Mouse (Mus musculus): ENCODE measurements around the gene Tmem204.

Gene Tmem204

DNA sequence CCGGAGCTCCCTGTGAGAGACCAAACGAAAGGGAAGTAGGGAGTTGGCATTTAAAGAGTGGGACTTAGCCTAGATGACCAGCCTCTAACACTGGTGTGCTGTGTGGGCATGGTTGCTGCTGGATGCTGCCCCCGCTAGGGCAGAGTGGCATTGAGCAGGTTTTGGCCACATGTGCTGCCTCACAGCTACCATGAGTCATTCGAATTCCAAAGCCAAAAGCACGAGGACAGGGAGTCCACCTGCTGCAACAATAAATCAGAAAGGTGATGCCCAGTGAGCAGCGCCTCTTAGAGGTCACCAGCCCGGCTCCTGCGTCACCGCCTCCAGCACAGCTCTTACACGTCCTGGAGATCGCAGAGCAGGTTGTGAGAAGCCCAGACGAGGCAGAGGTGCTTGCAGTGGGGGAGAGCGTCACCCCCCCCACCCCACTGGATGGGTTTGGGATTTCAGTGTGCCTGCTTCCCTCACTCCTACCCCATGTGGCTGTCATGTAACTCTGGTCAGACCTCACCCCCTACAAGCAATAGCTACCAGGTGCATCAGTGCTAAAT lies 1.5 kb upstream of the Tmem204 start:
- in situ Hi-C loops (cut with MboI, MseI), result no loop called here

DNA sequence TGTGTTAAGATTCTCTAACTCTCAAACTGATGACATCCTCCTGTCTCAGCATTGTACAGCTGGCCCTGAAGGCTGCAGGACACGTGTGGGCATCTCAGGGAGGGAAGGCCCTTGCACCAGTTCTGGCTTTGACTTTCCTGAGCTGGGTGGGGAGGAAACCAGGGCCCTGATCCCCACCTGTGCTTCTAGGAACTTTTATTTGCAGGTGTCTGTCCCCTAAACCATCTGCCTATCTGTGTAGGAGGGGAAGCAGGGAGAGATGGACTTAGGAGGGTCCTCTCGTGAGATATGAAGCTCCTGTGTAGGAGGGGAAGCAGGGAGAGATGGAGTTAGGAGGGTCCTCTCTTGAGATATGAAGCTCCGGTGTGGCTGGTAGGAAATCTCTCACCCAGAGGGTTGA lies 504 bp downstream of the Tmem204 start:
- in situ Hi-C loops (cut with MboI, MseI), result no loop called here

DNA sequence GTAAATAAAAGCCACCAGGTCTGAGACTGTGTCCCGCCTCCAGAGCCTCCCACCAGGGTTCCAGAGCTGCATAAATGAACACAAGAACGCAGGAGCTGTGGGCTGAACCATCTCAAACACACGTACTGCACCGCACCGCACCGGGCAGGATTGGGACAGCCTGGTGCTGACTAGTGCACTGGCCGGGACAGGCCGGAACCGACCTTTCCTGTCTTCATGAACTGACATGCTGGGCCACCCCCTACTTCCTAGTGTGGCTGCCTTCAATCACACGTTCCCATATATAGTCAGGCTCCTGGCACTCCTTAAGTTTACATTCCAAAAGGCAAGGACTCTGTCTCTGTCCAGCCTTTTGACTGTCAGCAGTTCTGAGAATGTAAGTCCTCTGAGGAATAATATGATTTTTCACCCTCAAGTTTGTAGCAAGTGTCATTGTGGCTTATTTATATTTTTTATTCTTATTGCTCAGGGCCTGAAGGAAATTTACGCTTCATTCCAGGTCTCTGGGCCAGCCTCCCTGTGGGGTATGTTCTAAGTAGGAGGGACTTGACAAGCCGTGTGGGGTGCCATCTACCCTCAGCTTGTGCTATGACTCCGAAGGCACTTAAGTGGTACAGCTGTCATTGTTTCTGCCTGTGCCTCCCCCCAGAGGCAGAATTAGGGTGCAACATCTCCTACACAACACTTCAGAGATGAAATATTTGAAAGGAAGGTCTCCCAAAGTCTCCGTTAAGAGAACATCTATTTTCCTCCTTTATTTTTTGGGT lies 1.1 kb downstream of the Tmem204 start:
- in situ Hi-C loops (cut with MboI, MseI), result no loop called here

DNA sequence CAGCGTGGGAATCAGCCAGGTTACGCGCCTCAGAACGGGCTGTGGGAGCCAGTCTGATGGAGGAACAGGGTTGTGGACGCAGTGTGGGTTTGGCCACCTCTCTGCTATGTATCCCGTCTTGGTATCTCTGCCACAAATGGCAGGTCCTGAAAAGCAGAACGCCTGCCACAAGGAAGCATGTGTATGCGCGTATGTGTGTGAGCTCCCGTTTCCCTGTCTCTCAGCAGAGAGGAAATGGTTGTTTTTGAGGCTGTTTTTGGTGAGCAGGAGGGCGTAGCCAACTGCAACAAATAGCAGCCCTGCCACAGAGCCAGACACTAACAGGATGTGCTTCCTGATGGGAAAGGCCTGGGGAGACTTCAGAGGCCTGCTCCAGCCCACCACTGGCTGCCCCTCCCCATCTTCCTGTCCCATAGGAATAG lies 2.4 kb downstream of the Tmem204 start:
- in situ Hi-C loops (cut with MboI, MseI), result no loop called here

DNA sequence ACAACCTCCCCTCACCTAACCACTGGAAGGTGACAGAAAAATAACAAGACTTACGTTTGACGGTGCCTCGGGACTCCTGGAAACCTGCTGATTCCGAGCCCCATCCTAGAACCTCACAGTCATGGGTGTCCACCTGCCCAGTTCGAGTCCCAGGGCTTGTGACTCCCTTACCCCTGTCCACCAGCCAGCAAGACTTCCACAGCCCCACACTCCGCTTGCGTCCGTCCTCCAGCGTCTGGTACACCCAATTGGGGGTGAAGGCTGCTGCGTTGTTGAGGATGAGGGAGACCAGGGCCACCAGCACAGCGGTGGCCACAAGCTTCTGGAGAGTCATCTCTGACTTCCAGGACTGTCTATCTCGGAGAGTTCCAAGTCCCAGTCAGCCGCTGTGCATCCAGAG lies 3.2 kb downstream of the Tmem204 start:
- in situ Hi-C loops (cut with MboI, MseI), result no loop called here

DNA sequence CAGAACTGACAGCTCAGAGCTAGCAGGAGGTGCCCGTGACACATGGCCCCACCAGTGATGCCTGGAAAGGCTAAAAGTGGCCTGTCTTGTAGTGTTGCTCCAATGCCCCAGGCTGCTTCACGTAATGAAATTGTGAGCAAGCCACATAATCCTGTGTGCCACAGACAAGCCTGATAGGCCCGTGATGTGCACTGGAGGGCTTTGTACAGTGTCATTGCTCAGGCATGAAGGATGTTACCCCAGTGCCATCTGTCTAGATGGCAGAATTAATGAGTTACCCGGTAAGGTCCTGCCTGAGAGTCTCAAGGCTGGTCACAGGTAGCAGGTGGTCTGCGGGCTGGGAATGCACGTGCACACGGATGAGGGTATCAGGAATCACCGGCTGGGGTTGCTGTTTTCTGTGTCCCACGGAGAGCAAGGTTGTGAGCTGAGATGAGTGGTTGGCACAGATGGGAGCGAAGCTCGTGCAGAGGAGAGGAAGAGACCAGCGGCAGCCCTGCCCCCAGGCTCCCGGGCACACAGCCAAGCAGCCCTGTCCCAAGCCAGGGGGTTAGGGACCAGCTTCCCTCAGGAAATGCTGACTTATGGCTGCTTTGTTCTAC lies 5.5 kb downstream of the Tmem204 start:
- in situ Hi-C loops (cut with MboI, MseI), result loop anchor here (10.0 kb wide), 1 partner anchor 347 kb away; no protein-coding TSS in a partner anchor

DNA sequence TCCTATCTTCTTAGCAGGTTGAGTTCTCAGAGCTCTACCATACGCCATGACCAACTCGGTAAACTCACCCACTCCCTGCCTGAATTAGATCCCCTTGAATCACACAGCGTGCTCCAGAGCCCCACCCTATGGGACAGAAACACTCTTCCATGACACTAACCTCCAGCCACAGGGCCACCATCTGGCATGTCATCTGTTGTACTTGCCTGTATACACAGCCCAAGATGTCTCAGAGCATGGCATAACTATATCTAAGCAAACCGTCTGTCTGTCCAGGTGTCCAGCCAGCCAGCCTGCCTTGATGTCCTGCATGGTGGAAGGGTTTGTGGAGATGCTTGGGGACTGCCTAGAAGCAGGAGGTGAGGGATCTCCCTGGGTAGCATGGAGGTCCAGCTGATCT lies 6.5 kb downstream of the Tmem204 start:
- in situ Hi-C loops (cut with MboI, MseI), result loop anchor here (10.0 kb wide), 1 partner anchor 348 kb away; no protein-coding TSS in a partner anchor

DNA sequence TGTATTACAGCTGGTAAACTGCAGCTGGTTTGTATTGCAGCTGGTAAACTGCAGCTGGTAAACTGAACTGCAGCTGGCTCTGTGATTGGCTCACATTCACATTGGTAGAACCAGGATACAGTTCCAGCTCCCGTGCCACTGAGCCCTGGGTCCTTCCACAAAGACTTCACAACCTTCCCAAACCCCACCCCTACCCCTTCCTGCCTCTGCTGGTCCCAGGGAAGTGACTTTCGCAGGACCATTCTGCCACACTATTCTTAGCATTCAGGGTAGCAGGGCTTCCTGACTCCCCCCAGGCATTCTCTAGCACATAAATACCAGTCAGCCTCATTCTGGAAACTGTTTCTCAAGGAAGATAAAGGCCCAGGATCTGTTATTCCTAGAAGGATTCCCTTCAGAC lies 14.7 kb downstream of the Tmem204 start:
- in situ Hi-C loops (cut with MboI, MseI), result no loop called here

DNA sequence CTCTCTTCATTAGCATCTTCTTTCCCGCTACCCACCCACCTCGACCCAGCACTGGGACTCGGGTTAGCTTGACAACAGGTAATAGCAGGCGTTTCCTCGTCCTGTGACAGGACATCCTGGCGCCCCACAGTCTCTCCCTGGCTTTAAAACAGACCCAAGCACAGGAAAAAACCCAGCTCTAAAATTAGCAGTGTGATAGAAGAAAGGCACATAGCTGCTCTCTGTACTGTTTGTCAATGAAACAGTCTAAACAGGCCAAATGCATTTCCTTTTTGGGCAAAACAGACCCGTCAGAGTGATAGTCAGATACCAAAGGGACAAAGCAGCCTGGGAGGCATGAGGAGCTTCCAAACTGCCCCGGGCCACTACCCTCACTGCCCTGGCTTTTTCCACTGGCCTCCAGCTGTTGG lies 15.9 kb downstream of the Tmem204 start:
- in situ Hi-C loops (cut with MboI, MseI), result no loop called here

DNA sequence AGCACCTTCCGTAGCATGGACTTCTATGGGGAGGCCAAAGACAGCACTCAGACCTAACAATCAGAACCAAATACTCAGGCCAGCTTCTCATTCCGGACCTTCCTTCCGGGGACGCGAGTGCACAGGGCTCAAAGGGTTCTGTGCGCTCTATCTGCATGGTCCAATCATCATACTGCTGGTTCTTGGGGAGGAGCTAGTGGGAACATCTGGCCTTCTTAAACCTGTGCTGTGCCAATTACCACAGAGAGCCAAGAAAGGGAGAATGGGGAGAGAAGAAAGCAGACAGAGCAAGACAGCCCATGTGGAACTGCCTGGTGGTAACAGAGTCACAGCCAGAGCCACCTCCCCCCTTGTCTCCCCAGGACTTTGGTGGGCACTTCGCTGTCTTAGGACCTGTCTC lies 16.8 kb downstream of the Tmem204 start:
- in situ Hi-C loops (cut with MboI, MseI), result no loop called here

DNA sequence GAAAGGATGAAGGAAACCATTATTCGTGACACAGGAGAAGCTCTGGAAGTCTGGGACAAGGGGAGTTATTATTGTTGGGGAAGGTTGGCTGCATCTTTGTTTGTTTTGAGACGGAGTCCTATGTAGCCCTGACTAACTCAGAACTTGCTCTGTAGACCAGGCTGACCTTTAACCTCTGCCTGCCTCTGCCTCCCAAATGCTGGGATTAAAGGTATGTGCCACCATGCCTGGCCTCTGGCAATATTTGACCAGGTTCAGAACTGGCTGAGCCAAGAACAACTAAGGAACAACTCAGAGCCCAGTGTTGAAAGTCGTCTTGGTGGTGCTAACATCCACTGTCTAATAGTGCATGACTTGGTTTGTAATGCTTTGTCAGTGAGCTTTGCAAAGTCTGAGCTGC lies 18.2 kb downstream of the Tmem204 start:
- in situ Hi-C loops (cut with MboI, MseI), result no loop called here

DNA sequence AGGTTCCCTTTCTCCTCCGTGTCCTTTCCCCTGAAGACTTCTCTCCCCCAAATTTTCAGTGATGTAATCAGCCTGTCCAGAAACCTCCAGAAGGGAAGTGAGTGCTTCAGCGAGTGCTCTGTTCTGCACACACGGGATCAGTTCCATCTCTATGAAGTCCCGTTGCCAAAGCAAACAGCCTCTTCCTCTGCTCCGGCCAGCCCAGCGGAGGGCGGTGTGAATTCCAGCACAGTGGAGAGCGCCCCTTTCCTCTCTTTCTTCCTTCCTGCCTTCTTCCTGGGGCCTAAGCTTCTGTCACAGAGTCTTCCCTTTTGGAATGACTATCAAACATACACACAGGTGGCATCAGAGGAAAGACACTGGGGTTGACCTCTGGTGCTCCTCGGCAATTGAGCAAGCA lies 19.0 kb downstream of the Tmem204 start:
- in situ Hi-C loops (cut with MboI, MseI), result no loop called here

DNA sequence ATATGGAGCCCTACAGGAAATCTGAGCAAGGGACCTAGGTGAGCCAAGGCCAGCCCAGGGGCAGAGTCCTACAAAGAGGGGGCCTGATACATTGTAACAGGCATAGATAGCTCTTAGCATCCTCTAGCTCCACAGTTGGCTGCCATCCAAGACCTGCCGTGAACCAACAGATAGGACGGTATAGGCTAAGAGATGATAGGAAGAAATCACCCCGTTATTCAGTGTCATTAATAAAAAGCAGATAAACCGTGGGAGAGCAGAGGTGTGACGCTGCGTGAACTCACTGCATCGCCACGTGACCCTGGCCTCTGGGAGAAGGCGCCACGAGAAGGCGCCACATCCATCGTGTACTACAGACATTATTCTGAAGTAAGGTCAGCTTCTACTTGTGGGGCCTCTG lies 19.5 kb downstream of the Tmem204 start:
- in situ Hi-C loops (cut with MboI, MseI), result no loop called here

DNA sequence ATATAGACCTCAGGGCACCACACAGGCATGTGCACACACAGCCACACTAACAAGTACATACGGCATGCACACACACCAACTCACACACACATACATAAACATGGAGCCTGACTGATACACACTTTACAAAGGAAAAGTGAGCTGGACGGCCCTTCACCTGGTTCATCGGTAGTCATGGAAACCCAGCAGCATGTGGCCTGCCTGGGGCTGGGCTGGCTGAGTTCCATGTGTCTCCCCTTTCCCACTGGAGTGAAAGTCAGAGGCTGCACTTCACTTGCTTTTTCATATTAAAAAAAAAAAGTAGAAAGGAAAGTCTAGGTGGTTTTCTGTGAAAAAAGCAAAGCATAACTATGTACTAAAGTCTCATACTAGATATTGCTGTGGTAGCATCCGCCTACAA lies 20.1 kb downstream of the Tmem204 start:
- in situ Hi-C loops (cut with MboI, MseI), result no loop called here

DNA sequence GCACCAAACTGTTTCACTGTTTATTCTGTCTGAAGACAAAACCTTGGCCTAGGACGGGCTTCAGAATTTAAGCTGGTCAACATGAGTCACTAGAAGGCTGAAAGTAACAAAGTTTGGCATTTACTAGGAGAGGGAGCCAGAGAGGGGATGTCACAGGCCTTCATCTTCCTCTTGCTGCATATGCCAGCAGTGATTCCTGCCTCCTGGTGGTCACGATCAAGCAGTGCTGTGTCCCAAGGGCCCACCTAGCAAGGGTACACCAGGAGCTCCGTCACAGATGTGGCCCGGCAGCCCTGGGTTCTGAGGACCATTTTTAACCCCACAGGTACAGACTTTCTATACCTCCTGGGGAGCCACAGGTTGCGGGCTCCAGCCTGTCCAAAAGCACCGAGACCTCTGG lies 26.4 kb downstream of the Tmem204 start:
- in situ Hi-C loops (cut with MboI, MseI), result no loop called here

DNA sequence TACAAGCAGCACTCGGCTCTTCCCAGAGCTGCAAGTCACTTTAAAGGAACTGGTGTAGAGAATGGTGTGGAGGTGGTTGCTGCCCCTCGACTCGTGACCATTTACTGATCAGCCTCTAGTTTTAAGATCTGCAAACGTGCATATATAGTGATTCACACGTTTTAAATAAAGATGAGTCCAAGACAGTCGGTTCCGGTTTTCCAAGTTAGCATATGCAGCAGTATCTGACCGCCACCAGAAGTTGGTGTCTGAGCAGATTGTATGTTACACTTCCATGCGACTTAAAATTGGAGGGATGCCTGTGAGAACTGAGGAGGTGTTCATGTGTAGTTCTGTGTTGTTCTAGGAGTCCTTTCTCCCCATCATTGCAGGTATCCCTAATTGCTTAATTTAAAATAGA lies 30.1 kb downstream of the Tmem204 start:
- in situ Hi-C loops (cut with MboI, MseI), result no loop called here

DNA sequence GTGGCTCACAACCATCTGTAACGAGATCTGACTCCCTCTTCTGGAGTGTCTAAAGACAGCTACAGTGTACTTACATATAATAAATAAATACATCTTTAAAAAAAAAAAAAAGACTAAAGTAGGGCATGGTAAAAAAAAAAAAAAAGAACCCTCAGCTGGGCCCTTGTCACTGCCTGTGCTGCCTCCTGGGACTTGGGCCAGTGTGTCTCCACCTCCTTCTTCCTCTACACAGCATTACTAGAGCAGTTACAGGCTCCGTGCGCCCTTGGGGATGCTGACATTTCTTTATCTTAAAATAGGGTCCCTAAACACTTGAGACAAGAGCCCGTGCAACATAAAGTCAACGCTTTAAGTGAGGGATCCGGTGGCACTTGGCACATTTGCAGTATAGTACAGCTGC lies 36.2 kb downstream of the Tmem204 start:
- in situ Hi-C loops (cut with MboI, MseI), result loop anchor here (5.0 to 10.0 kb wide), 2 partner anchors 65 to 268 kb away; partner anchors contain the start of gene Prss29

DNA sequence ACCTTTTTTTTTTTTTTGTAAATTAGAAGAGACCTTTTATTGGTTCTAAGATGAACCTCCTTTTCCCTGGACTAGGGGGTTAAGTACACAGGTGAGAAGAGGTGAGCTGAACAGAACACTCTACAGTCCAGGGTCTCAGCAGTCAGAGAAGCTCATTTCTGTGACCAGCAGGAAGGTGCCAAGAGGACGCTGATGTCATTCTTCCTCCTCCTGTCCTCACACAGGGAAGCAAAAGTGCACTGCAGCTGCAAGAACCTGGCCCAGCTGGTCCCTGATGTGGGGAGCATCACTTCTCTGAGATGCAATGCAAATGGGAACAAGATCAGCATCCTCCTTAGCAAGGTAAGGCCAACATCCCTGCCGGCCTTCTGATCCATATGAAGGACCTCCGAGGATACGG lies 38.1 kb downstream of the Tmem204 start:
- in situ Hi-C loops (cut with MboI, MseI), result loop anchor here (5.0 to 10.0 kb wide), 2 partner anchors 63 to 270 kb away; partner anchors contain the start of gene Prss29

DNA sequence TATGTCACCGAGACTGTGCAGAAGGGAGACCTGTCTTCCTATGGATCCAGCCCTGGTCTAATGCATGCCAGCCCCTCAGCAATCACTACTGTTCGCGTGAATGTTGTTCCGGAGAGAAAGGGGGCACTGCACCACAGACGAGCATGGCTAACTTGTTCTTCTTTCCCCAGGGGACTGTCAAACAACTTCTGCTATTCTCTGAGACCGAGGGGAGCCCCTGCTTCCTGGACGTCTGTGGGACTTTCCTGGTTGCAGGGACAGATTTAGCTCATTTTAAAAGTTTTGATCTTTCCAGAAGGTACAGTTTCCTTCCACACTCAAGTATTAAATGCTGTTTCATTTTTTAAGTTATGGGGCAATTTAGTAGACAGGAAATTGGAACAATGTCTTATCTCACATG lies 38.5 kb downstream of the Tmem204 start:
- in situ Hi-C loops (cut with MboI, MseI), result loop anchor here (5.0 to 10.0 kb wide), 2 partner anchors 63 to 270 kb away; partner anchors contain the start of gene Prss29

DNA sequence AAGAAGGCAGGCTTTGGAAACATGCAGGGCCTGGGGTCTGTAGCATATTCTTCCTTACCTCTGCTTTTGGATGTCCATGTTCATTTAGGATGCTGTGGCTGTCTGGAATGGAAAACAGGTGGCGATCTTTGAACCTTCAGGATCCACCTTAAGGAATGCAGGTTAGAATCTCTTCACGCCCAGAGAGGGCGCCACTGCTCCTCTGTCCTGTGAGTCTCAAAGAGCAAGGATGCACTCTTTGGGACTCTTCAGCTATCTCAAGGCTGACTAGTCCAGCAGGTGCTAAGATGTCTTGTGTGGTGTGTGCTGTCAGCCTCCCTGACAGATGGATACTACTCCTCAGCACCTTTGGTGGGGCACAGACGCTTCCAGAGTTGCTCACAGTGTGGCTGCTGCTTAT lies 47.2 kb downstream of the Tmem204 start:
- in situ Hi-C loops (cut with MboI, MseI), result no loop called here

DNA sequence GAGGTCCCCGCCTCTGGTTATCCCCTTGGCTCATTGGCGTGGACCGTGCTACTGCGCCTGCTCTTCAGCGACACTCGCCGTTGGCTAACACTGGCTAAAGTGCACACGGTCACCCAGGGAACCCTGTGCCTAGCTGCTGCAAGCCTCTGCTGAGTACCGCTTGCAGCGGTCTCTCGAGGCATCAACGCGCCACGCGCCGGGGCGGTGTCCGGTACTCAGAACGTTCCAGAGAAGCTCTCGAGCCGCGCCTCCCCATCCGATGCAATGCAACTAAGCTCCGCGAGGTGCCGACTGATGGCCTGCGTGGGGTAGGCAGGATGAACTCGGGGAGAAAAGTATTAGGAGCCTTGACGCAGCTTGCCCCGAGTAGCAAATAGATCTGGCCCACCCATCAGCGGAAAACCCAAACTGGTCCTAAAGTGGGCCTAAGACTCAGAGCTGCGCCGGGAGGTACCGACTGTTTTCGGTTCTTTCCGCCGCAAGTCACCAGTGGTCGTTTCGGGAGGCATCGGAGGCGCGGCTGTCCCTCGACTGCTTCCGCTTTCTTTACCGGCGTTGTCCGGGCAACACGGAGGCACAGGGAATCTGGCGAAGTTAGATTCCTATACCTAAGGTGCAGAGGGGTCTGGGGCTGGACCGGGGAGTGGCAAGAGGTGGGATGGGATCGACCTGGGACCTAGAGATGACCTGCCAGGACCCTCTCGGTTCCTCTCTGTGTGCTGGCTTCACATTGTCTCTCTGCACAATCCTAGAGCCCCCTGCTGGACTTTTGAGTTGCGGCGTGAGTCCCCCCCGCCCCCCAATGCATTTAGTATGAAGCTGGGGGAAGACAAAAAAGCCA lies 66.9 kb downstream of the Tmem204 start:
- in situ Hi-C loops (cut with MboI, MseI), result no loop called here
